Mouse (Mus musculus) fibroblast of lung, adult 2 months (primary cell): ENCODE data around the gene Nrxn1.
A peak's percentile ranks its signal among the peaks of the same experiment; 100 is the strongest.

Experiments used
- DNase-seq: peaks from one replicate; pipeline ENCODE4 v3.0.0-alpha.2; 2011; ENCODE audit warnings: low read depth

Nrxn1 gene

DNA sequence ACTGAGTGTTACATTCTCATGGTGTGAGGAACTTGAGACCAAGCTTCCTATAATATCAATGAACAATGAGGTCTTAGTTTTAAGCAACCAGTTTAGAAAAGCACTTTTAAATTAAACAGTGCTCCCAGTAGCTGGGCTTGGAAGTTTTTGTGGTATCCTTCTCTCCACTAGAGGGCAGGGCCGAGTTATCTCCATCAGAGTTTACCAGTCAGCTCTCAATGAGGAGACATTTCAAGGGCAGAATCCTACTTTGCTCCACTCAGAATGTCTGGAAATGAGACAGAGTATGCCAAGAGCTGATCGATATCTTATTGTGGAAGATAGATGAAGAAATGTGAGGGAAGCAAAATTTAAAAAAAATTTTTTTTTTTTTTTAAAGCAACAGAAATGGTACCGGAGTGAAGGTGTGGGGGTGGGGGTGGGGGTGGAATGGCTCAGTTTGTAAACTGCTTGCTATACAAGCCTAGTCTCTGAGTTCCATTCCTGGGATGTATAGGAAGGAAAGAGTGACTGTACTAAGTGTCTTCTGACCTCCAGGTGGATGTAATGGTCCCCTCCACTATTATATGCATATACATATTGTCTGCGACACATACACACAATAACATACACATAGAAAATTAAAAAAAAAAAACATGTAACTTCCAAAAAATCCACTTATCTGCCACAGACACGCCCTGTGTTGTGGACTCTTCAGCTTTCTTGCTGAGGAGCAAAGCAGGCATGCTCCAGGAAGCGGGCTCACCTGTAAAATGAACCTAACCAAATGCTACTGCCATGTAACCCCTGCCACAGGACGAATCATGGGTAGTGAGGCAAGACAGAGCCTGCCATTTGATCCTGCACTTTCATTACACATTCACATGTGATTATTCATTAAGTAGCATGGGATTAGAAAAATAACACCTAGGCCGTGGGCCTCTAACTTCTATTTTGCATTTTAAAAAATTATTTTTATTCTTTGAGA is 283.4 kb downstream of the Nrxn1 start:
- peak; percentile 26 for DNase-seq

DNA sequence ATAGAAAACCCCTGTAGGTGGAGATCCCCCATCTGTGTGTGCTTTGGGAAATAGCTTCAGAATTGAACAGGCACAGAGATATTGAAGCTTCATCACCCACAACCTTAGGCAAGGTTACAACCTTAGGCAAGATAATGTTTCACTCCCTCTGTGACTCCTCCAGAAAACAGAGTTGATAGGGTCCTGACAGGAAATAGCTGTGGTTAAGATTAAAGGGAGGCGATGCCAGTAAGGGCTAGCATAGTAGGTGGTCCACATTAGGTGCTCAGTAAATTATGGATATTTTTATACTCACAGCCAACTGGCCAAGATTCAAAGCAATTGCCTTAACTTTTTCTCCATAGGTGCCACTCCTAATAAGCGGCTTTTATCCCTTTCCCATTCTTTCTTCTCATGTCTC is 284.6 kb downstream of the Nrxn1 start:
- DNase-seq = no peak

DNA sequence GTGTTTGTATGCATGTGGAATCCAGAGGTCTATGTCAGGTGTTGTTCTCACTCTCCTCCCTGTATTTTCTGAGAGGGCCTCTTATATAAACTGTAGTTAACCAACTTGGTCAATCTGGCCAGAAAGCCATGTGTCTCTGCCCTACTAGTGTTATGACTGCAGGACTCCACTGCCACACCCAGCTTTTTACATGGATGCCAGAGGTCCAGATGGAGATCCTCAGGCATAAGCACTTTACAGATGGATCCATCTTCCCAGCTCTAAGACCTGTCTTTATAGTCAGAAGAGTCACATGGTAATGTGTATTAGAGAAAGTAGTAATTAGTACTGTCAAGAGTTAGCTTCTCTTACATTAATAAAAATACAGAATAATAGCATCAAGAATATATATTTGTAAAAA is 285.7 kb downstream of the Nrxn1 start:
- DNase-seq = no peak

DNA sequence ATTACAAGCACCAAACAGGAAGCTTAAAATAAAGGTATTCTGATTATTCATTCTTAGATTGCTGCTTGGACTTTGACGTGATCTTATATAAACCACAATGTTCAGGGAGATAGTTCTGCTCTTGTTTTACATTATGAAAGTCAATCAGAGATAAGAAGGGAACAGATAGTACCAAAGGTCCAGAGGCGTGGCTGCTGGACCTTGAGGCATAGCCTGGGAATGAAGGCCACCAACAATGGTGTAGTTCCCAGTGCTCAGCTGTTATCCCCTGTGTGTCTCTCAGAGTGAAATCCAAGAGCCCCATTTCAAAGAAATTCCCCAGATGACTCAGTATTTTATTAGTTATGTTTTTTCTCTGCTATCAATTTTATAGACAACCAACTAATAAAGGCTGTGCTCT is 294.2 kb downstream of the Nrxn1 start:
- DNase-seq = no peak

DNA sequence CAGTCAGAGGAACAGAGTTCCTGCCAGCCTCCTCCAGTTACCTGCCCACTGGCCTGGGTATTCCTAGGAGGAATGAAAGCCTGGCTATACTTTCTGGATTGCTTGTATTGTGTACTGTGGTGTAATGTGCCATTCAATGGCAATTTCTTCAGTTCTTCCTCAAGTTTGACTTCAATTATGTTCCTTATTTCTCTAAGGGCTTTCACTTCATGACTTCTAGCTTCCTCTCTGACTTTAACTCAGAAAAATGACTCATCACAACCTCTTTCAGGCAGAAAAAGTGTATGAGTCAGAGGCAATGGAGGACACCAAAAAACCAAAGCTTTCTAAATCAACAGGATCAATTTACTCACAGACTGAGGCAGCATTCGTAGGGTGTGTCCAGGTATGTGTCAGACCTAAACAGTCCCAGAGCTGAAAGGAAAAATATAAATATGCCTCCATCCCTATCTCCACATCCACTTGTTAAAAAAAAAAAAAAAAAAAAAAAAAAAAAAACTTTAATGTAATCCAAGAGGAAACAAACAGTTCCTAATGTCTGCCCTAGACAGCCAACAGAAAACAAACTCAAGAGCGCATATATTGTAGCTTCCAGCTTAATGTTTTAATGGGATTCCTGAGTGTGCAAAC is 295.1 kb downstream of the Nrxn1 start:
- DNase-seq = peak; percentile 44

DNA sequence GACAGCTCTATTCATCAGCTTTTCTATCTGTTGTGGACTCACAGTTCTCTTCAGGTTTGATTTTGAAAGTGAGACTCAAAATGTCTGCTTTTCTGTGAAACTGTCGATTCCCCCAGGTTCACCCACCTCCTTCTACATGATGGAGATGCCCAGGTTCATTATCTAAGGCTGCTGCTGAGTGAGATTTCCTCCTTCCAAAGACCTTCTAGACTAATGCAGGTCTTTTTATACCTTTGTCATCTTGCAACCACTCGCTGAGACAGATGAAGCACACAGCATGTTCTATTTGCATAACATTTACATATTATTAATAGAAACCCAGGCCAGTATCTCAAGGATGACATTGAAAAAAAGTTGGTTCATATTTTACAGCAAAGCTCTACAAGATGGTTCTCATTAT is 295.9 kb downstream of the Nrxn1 start:
- no peak for DNase-seq

DNA sequence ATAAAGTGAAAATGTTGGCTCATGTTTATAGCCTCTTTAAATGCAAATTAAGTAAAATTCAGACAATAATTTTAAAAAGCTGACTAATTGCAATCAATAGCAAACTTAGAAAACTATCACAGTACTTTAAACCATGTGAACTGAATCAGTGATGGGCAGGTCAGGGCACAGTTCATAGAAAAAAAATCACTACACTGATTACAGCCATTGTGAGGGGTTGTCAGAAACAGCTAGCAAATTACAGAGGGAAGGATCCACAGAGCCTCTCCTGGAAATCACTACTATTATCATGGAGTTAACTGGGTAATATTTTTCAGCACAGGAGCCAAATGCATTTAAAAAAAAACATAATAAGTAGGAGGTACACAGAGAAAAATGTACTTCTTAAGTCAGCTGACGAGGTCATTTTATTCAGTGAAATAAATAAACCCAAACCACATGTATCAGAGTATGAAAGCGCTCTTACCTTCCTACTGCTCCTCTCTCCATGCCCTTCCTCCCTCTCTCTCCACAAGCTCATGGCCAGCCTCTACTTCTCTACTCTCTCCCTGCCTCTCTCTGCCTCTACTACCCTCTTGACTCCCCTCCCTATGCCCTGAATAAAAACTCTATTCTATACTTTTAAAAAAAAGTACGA is 304.3 kb downstream of the Nrxn1 start:
- no peak for DNase-seq

DNA sequence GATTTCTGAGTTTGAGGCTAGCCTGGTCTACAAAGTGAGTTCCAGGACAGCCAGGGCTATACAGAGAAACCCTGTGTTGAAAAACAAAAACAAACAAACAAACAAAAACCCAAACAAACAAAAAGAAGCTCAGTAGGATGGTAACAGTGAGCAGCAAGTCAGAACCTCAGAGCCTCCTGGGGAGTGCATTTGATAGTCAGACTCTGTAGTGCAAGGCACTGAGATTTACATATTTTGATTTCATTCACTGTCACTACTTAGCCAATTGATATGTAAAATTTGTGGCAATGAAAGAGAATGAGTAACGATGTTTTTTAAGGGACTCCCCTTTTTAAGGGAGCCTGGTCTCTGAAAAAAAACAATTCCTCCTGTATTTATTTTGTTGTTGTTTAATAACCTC is 304.8 kb downstream of the Nrxn1 start:
- DNase-seq = no peak

DNA sequence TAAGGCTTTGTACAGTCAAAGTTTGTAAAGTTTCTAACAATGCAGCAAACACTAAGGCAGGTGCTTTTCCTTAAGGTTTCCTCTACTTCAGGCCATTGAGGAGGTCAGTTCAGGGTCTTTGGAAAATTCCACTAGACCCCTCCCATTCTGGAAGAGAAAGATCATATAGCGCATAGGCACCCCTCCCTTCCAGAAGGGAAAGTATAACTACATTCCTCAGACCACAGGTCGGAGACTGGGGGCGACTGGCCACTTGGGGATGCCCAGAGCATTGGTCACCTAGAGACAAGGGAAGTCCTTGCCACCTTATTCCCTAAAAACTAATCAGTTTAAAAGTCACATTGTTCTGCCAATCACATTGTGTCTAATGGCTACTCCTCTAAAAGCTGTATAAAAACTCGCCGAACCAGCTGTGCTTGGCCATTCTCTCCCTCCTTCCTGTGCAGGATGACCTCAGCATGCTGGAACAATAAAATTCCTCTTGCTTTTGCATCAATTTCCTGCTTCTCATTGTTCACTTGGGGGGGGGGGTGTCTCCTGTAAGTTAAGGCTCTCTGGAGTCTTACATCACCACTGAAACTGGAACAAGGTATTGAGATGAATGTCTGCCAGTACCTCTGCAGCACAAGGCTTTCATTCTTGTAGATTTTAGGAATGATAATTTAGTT is 305.6 kb downstream of the Nrxn1 start:
- no peak for DNase-seq

DNA sequence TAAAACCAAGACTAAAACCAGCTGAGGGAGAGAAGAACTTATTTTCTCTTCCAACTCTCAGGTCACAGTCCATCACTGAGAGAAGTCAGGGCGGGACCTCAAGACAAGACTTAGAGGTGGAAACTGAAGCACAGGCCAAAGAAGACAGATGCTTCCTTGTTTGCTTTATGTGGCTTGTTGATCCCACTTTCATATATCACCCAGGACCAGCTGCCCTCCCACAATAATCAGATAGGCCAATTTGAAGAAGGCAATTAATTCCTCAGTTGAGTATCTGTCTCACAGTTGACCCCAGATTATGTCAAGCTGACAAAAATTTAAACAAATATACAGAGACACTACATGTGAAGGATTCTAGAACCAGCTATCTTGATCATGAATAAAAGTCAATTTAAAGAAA is 312.4 kb downstream of the Nrxn1 start:
- no peak for DNase-seq

DNA sequence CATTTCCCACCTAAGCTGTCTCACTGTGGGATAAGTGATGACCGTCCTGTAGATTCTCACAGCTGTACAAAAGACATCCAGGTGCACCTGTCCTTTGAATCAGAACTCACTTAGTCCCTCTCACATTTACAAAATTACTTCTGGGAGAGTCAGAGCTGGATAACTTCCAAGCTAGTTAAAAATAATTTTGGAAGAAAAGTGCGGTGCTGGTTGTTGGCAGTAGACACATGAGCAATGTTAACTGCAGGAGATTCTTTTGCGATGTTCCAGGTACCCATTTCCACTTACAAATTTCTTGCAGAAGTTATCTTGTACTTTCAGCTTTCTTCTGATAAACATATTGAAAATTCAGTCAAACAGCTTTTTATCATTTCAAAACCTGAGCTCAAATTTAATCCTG is 317.5 kb downstream of the Nrxn1 start:
- no peak for DNase-seq

DNA sequence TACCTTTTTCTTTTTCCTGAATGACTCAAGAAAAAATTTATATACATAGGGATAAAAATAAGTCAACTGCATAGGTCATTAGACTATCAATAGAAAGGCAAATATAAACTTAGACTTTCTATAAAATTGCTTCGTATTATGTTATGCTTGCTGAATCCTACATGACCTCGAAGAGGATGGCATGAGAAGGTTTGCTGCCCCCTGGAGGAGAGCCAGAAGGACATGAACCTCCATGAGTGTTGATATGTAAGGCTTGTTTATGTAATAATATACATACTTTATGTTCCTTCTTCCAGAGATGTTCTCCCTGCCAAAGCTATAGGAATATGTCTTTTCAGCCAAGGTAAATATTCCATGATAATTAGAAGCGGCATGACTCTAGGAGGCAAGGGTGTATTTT is 319.6 kb downstream of the Nrxn1 start:
- no peak for DNase-seq

DNA sequence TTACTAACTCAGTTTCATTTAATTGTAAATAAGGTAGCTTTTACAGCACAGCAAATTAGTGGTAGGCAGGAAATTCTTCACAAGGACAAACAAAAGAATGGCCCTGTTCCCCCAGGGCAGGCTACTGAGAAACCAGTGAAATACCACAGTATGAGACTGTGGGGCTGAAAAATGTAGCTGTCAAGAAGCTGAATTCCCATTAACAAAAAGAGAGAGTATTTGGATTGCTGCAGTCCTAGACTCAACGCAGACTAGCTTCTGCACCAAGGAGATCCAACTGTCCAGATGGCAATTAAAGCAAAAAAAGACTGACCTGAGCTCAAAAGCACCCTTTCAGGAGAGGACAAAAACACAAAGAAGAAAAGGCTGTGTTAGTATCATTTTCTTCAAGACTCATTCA is 324.7 kb downstream of the Nrxn1 start:
- no peak for DNase-seq

DNA sequence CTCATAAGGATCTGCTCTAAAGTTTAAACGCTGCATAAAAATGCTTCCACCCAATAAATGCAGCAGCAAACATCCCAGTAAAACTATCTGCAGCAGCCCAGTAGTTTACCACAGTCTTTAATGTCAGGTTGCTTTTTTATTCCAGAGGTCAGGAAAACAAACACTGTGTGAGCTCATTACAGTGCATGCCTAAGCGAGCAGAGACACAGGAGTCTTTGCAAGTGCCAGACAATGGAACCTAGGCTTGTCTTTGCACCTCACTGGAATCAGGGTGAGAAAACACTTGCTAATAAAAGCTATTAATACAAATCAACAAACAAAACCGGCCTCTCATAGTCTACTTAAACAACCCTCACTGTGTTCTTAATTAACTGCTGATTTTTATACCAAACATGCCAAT is 365.7 kb downstream of the Nrxn1 start:
- no peak for DNase-seq

DNA sequence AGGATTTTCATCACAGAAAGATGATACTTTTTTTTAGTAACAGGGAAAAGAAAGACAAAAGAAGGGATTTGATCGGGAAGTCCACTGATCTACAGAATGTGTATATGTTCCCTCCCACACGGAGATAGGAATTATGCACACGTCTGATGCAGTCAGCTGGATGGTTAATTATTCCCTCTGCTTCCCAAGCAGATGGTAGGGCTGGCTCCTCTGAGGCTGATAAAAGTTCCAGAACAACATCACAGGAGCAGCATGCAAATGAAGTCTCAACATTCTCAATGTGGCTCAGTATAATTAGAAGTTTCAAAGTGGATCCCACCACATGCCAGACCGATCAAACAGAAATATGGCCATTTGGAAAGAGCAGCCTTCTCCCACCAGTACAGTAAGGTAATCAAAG is 388.1 kb downstream of the Nrxn1 start:
- no peak for DNase-seq

DNA sequence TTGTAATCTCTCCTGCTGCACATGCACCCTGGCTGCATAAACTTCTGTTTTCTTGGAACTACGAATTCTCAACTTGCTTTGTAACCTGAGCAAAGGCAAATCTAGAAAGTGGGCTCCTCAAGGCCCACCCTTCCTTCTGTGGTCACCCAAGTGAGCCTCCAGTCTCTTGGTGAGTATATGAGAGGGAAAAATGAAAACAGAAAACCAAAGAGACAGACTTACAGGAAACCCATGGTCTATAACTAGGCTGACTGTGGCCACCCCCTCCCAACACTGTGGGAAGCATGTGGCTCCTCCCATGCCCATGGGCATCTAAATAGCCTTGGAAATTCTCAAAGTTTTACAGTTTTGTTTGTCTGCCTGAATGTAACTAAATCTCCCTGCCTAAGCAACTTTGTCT is 390.2 kb downstream of the Nrxn1 start:
- no peak for DNase-seq

DNA sequence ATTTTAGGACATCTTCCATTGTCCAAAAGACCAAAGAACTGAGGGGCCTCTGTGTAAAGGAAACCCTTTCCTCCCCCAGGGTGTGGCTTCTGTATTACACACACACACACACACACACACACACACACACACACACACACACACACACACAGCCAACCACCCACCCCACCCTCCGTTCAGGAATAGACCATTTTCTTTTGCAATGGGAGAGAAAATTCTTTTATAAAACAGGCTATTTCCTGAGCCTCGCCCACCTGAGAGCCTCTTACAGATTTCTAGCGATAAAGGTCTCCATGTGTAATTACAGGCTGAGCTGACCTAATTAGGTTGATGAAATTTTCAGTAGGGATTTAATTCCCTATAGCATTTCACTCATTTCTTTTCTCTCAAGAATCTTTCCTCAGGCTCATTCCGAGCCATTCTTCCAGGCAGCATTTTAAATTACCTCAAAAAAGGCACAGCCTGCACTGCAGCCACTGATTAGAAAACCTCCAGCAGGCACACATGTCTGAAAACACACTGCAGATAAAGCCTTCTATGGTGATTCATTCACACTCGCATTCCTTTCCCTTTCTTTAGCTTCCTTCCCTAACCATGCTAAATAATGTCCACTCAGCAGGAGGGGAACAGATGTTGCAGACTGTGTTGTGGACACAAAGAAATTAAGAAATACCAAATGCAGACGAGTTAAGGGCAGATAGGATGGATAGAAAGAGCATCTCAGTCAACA is 396.6 kb downstream of the Nrxn1 start:
- peak; percentile 4 for DNase-seq

DNA sequence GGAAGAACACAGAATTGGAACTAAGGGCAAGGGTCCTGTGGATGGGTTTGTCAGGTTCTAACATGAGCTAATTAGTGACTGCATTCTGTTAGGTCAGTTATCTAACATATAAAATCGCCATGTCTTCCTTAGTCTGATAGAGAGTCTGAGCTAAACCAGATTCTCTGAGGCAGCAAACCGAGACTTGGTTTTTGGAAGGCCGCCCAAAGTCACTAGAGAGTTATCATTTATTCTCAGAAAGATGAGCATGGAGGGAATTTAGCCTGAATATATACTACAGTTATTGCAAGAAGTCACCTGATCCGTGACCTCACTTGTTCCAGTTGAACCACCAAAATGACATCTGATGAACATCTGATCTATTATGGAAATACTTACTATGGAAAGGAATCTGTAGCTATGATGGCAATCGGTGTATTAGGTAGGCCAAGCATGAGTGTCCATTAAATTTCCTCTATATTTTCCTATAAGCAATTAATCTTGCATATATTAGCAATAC is 397.7 kb downstream of the Nrxn1 start:
- no peak for DNase-seq

DNA sequence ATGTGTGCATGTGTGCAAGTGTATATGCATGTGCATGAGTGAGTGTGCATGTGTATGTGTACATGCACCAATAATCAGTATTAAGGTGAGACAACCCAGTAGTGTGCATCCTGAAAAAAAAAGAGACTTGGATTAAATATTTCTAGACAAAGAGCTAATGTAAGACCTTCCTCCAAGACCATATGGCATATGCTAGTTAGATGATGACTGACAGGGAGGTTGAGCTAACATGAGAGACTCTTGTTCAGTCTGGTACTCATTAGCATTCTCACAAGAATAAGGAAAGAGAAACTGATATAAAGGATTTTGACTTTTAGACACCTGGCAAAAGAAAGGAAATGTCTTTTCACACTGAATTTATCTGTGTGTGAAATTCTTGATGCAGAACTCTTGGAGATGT is 408.7 kb downstream of the Nrxn1 start:
- DNase-seq = no peak

DNA sequence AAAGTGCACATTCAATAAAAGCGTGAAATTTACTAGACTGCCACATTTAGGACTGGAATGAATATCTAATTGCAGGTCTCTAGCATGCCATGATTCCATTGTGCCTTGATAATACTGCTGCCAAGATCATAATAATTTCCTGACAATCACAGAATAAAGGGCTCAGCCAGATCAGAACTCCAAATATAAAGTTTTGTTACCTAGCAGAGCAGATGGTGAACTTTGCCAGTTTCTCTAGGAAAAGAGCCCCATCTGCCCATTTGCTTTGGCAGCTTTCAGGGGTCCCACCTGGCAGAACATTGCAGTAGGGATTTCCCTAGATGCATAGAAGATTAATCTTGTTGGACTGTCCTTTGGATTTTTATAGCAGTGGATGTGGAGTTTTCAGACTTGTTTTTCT is 411.9 kb downstream of the Nrxn1 start:
- no peak for DNase-seq

DNA sequence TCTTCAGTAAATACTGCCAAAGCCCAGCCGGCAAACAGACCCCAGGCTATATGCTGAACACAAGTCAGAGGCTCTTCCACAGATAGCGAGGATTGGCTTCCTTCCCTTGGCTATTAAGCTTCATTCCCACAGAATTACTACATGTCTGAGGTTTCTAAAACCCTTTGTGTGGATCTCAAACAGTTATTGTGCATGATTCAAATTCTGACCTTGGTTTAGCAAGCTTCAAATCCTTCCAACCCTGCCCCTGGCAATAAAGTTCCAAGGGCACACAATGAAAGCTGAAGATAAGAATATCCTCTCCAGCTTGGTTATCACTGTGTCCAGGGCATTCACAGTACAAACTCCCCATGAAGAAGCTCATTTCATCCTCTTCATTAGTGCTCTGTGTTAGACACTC is 416.2 kb downstream of the Nrxn1 start:
- no peak for DNase-seq

DNA sequence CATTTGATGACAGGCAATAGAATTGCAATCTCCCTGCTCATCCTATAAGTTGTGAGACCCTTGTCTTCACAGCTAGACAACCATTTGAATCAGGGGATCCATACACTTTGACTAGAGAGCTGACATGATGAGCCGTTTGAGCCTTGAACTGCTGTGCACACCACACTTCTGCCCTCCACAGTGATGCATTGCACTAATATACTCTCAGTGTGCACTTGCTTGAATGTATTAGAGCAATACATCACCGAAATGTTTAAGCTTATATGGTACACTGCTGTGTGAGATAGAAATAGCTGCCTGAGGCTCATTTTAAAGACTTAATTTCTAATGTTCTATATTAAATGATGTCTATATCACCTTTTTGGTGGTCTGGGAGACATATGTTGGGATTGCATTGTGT is 430.6 kb downstream of the Nrxn1 start:
- no peak for DNase-seq
